Mouse (Mus musculus) kidney, adult 10 weeks (tissue): ENCODE data around the gene Ltf. TPM values are rescaled to one million over a fixed set of nuclear protein-coding genes. Genes with fewer than 3 reads are reported as not detected.

Experiments used
- polyA plus RNA-seq: library from polyadenylated mRNA; stranded (reverse); fragments of 350-450 nt; fragmentation: Illumina TruSeq; extraction: RNeasy Lipid Tissue Mini Kit (QIAGEN cat#74804); gene quantifications from one replicate; pipeline ENCODE4 v1.2.3, GENCODE M21; 2014; ENCODE audit warnings: low read depth, low replicate concordance

Ltf gene
- 0.36 TPM for polyA plus RNA-seq

GRCm38 (mm10) chr9:111019022-111019421 is at the start of gene Ltf:
Gene Ltf (plus strand): TSS chr9:111019271.

GRCm38 (mm10) chr9:110990204-110990603 is 28.9 kb upstream of the Ltf start, which contains the start of gene Rtp3:
Gene Rtp3 (minus strand): TSS chr9:110990583.

GRCm38 (mm10) chr9:111056798-111057543 is 37.9 kb downstream of the Ltf start, which contains the start of gene Ccrl2:
Gene Ccrl2 (minus strand): TSS chr9:111057519.

Other genes with a start within 250 kb of the Ltf start
- gene Prss42, start 221.1 kb upstream of the Ltf start, polyA plus RNA-seq: not detected
- gene Prss44, start 205.3 kb upstream of the Ltf start, polyA plus RNA-seq: not detected
- not detected for gene Prss43, start 192.6 kb upstream of the Ltf start, polyA plus RNA-seq
- gene Prss45, start 184.7 kb upstream of the Ltf start, polyA plus RNA-seq: not detected
- not detected for gene Prss46, start 174.8 kb upstream of the Ltf start, polyA plus RNA-seq
- gene Prss50, start 161.3 kb upstream of the Ltf start, polyA plus RNA-seq: not detected
- gene Als2cl, start 139.4 kb upstream of the Ltf start, polyA plus RNA-seq: 2.6 TPM
- 4.1 TPM for gene Tmie, start 139.2 kb upstream of the Ltf start, polyA plus RNA-seq
- gene Fam240a, start 102.4 kb upstream of the Ltf start, polyA plus RNA-seq: not detected
- gene Tdgf1, start 73.1 kb upstream of the Ltf start, polyA plus RNA-seq: not detected
- not detected for gene Lrrc2, start 67.7 kb upstream of the Ltf start, polyA plus RNA-seq
- gene Rtp3, start 28.7 kb upstream of the Ltf start, polyA plus RNA-seq: 3.0 TPM
- gene Ccrl2, start 38.2 kb downstream of the Ltf start, polyA plus RNA-seq: 2.3 TPM
- 39.6 TPM for gene Lrrfip2, start 98.3 kb downstream of the Ltf start, polyA plus RNA-seq